Mouse (Mus musculus) spleen, adult 2 months (tissue): ENCODE measurements around the gene Tmprss11c. TPM values are rescaled to one million over a fixed set of nuclear protein-coding genes. Genes with fewer than 3 reads are reported as not detected.
"Not testable (repeated sequence)": the region's sequence is repeated elsewhere in the genome, so short reads cannot be mapped to it uniquely, and the experiment has no call there.

Experiments
- DNase-seq, 2 experiments: peaks; one replicate each; pipeline versions ENCODE4 v3.0.0 to v3.0.0-alpha.2; 2012 to 2021; ENCODE audit warnings: low spot score in 2 of 2, low read depth in 1 of 2
- H3K27ac ChIP-seq: fragments of 200-500 bp; 2 replicates; pipeline ENCODE4 v1.5.1; 2012; ENCODE audit warnings: low read length, inconsistent platforms; ENCODE audit not compliant: insufficient read depth
- H3K27me3 ChIP-seq: fragments of 200-500 bp; 2 replicates; pipeline ENCODE4 v1.6.1; 2012; ENCODE audit warnings: mild to moderate bottlenecking, moderate library complexity, low read length, inconsistent platforms; ENCODE audit not compliant: control insufficient read depth, insufficient read depth
- H3K36me3 ChIP-seq: fragments of 200-500 bp; 2 replicates; pipeline ENCODE4 v1.6.1; 2012; ENCODE audit warnings: mild to moderate bottlenecking, low read length, inconsistent platforms; ENCODE audit not compliant: control insufficient read depth, insufficient read depth
- H3K4me1 ChIP-seq: fragments of 200-500 bp; 2 replicates; pipeline ENCODE4 v1.6.1; 2011; ENCODE audit warnings: inconsistent platforms; ENCODE audit not compliant: control insufficient read depth, insufficient read depth, insufficient read length
- H3K4me3 ChIP-seq: fragments of 200-500 bp; 2 replicates; pipeline ENCODE4 v1.5.1; 2011; ENCODE audit warnings: mild to moderate bottlenecking, inconsistent platforms; ENCODE audit not compliant: insufficient read depth, insufficient read length; ENCODE audit errors: extremely low read depth
- CTCF ChIP-seq: fragments of 200-500 bp; IDR thresholded peaks from 2 replicates; pipeline ENCODE4 v1.5.1; 2011; ENCODE audit warnings: mild to moderate bottlenecking, inconsistent platforms; ENCODE audit not compliant: insufficient read depth, insufficient read length, insufficient replicate concordance; ENCODE audit errors: extremely low read depth
- POLR2A ChIP-seq: fragments of 200-500 bp; IDR thresholded peaks from 2 replicates; pipeline ENCODE4 v1.6.1; 2011; ENCODE audit warnings: low read depth, low read length, inconsistent platforms
- WGBS: fragments of 180-500 bp; shearing (Covaris S2); methylation state at CpG from one replicate; pipeline ENCODE4 v1.1.7; 2018; 5-methylcytosine and 5-hydroxymethylcytosine counted together
- polyA plus RNA-seq: library from polyadenylated mRNA; depleted of rRNA; stranded (reverse); fragments of >200 nt; gene quantifications from 2 replicates; pipeline ENCODE4 v1.2.3, GENCODE M21; 2012; rRNA removed

Gene Tmprss11c
- not detected in 2 replicates for polyA plus RNA-seq

- no peak for DNase-seq
- no peaks in the 10 kb centered on the region for H3K36me3 ChIP-seq
- 74% methylated on average over 4 of the region's 4 CpGs for WGBS
- no peak within 1 kb of the TSS for H3K4me3 ChIP-seq
- no peak for TF ChIP-seq POLR2A
- no peak for TF ChIP-seq CTCF
- H3K4me1 ChIP-seq, result no peaks in the 10 kb centered on the region
- H3K27me3 ChIP-seq, result no peaks in the 10 kb centered on the region
- no peak within 1 kb of the TSS for H3K27ac ChIP-seq
Observed at GRCm38 (mm10) chr5:86289208-86289607, at the start of gene Tmprss11c. Tmprss11c (minus strand) TSS chr5:86289308.

- DNase-seq, H3K4me3 ChIP-seq, H3K27ac ChIP-seq, H3K36me3 ChIP-seq, H3K4me1 ChIP-seq, H3K27me3 ChIP-seq: not testable (repeated sequence)
- 58% methylated on average over 30 of the region's 30 CpGs for WGBS
Observed at GRCm38 (mm10) chr5:86318018-86318956, 29.2 kb upstream of the Tmprss11c start.

GRCm38 (mm10) chr5:86306116-86306515 lies 17.0 kb upstream of the Tmprss11c start:
- TF ChIP-seq CTCF (no peak), POLR2A (no peak)
- Histone ChIP-seq H3K4me1 (no peaks in the 10 kb centered on the region), H3K36me3 (no peaks in the 10 kb centered on the region), H3K4me3 (no peak overlapping the region), H3K27me3 (no peaks in the 10 kb centered on the region), H3K27ac (no peak overlapping the region)
- DNase-seq, result no peak
- WGBS, result 86% methylated on average over 5 of the region's 5 CpGs

- H3K36me3 ChIP-seq, result no peaks in the 10 kb centered on the region
- H3K4me1 ChIP-seq, result no peaks in the 10 kb centered on the region
- DNase-seq, result no peak
- 84% methylated on average over 8 of the region's 8 CpGs for WGBS
- no peak overlapping the region for H3K4me3 ChIP-seq
- TF ChIP-seq POLR2A (no peak), CTCF (no peak)
- H3K27ac ChIP-seq, result no peak overlapping the region
- no peaks in the 10 kb centered on the region for H3K27me3 ChIP-seq
Observed at GRCm38 (mm10) chr5:86303877-86304276, 14.8 kb upstream of the Tmprss11c start.

GRCm38 (mm10) chr5:86246559-86246958 lies 42.5 kb downstream of the Tmprss11c start:
- Histone ChIP-seq H3K4me1 (no peaks in the 10 kb centered on the region), H3K4me3 (no peak overlapping the region), H3K36me3 (no peaks in the 10 kb centered on the region), H3K27ac (no peak overlapping the region), H3K27me3 (no peaks in the 10 kb centered on the region)
- no peak for DNase-seq
- TF ChIP-seq CTCF, result no peak
- no peak for TF ChIP-seq POLR2A
- 90% methylated on average over 11 of the region's 11 CpGs for WGBS

GRCm38 (mm10) chr5:86244880-86245279 lies 44.2 kb downstream of the Tmprss11c start:
- 2% methylated on average over 1 of the region's 1 CpGs for WGBS
- no peaks in the 10 kb centered on the region for H3K27me3 ChIP-seq
- no peak for DNase-seq
- H3K36me3 ChIP-seq, result no peaks in the 10 kb centered on the region
- H3K4me3 ChIP-seq, result no peak overlapping the region
- no peak overlapping the region for H3K27ac ChIP-seq
- no peaks in the 10 kb centered on the region for H3K4me1 ChIP-seq
- TF ChIP-seq CTCF, result no peak
- TF ChIP-seq POLR2A, result no peak

- Histone ChIP-seq H3K27ac (no peak overlapping the region), H3K4me3 (no peak overlapping the region), H3K36me3 (no peaks in the 10 kb centered on the region), H3K27me3 (no peaks in the 10 kb centered on the region), H3K4me1 (no peaks in the 10 kb centered on the region)
- TF ChIP-seq CTCF (no peak), POLR2A (no peak)
- WGBS, result 90% methylated on average over 3 of the region's 3 CpGs
- no peak for DNase-seq
Observed at GRCm38 (mm10) chr5:86244275-86244674, 44.8 kb downstream of the Tmprss11c start.
